Mouse (Mus musculus): ENCODE measurements around the gene Dlx4. TPM values are rescaled to one million over a fixed set of nuclear protein-coding genes. Genes with fewer than 3 reads are reported as not detected.

Dlx4 gene
- total and polyA plus RNA-seq, 3 experiments: 0.04 TPM; not detected in 2

- H3K4me1 ChIP-seq (ENCODE audit: control insufficient read depth, insufficient read depth, low read length): no peaks in the 10 kb centered on the region
- no peak for DNase-seq
- no peaks in the 10 kb centered on the region for H3K27me3 ChIP-seq (ENCODE audit: control insufficient read depth, insufficient read depth, low read length)
- H3K36me3 ChIP-seq (ENCODE audit: control insufficient read depth, insufficient read depth, low read length): no peaks in the 10 kb centered on the region
- no peak overlapping the region for H3K27ac ChIP-seq
- TF ChIP-seq EP300 (IDR thresholded peaks at IDR 0.05; ENCODE audit: insufficient read depth, low read depth, low read length) (no peak), POLR2A (IDR thresholded peaks at IDR 0.05; ENCODE audit: insufficient read depth, low read depth, low read length) (no peak), CTCF (IDR thresholded peaks at IDR 0.05) (no peak)
- no peak overlapping the region for H3K9ac ChIP-seq (ENCODE audit: low read depth, low read length)
- H3K4me3 ChIP-seq: no peak overlapping the region
- intact Hi-C loops (cut with DNase I): no loop called here
- no peaks in the 10 kb centered on the region for H3K79me2 ChIP-seq (replicated peaks; ENCODE audit: control insufficient read depth, insufficient read depth, low read length)
- 77% methylated on average over 5 of the region's 5 CpGs for WGBS
Measured at GRCm38 (mm10) chr11:95165857-95166256, 19.8 kb upstream of the Dlx4 start.

- Histone ChIP-seq H3K9ac (ENCODE audit: low read depth, low read length) (no peak overlapping the region), H3K27ac (no peak overlapping the region), H3K27me3 (ENCODE audit: control insufficient read depth, insufficient read depth, low read length) (no peaks in the 10 kb centered on the region; the same call in 1 of the 2 replicates), H3K4me3 (no peak overlapping the region), H3K36me3 (ENCODE audit: control insufficient read depth, insufficient read depth, low read length) (no peaks in the 10 kb centered on the region), H3K4me1 (ENCODE audit: control insufficient read depth, insufficient read depth, low read length) (no peaks in the 10 kb centered on the region), H3K79me2 (replicated peaks; ENCODE audit: control insufficient read depth, insufficient read depth, low read length) (no peaks in the 10 kb centered on the region)
- intact Hi-C loops (cut with DNase I): no loop called here
- TF ChIP-seq EP300 (IDR thresholded peaks at IDR 0.05; ENCODE audit: insufficient read depth, low read depth, low read length) (no peak), CTCF (IDR thresholded peaks at IDR 0.05) (no peak), POLR2A (IDR thresholded peaks at IDR 0.05; ENCODE audit: insufficient read depth, low read depth, low read length) (no peak)
- WGBS: 63% methylated on average over 4 of the region's 4 CpGs
- no peak for DNase-seq
Measured at GRCm38 (mm10) chr11:95161708-95162107, 15.6 kb upstream of the Dlx4 start.

- no peaks in the 10 kb centered on the region for H3K36me3 ChIP-seq (ENCODE audit: control insufficient read depth, insufficient read depth, low read length)
- no peaks in the 10 kb centered on the region; the same call in 1 of the 2 replicates for H3K27me3 ChIP-seq (ENCODE audit: control insufficient read depth, insufficient read depth, low read length)
- WGBS: 51% methylated on average over 7 of the region's 7 CpGs
- TF ChIP-seq CTCF (IDR thresholded peaks at IDR 0.05) (peak; percentile 41), POLR2A (IDR thresholded peaks at IDR 0.05; ENCODE audit: insufficient read depth, low read depth, low read length) (no peak)
- H3K27ac ChIP-seq: no peak overlapping the region
- H3K79me2 ChIP-seq (replicated peaks; ENCODE audit: control insufficient read depth, insufficient read depth, low read length): no peaks in the 10 kb centered on the region
- no peak overlapping the region for H3K4me3 ChIP-seq
- no peaks in the 10 kb centered on the region for H3K4me1 ChIP-seq (ENCODE audit: control insufficient read depth, insufficient read depth, low read length)
- intact Hi-C loops (cut with DNase I): no loop called here
- no peak overlapping the region for H3K9ac ChIP-seq (ENCODE audit: low read depth, low read length)
- DNase-seq: no peak
Measured at GRCm38 (mm10) chr11:95160693-95161092, 14.6 kb upstream of the Dlx4 start.

GRCm38 (mm10) chr11:95159763-95160371 lies 13.8 kb upstream of the Dlx4 start:
- Histone ChIP-seq H3K4me1 (ENCODE audit: control insufficient read depth, insufficient read depth, low read length) (no peaks in the 10 kb centered on the region), H3K36me3 (ENCODE audit: control insufficient read depth, insufficient read depth, low read length) (no peaks in the 10 kb centered on the region), H3K27ac (no peak overlapping the region), H3K27me3 (ENCODE audit: control insufficient read depth, insufficient read depth, low read length) (no peaks in the 10 kb centered on the region; the same call in 1 of the 2 replicates), H3K9ac (ENCODE audit: low read depth, low read length) (no peak overlapping the region), H3K79me2 (replicated peaks; ENCODE audit: control insufficient read depth, insufficient read depth, low read length) (no peaks in the 10 kb centered on the region), H3K4me3 (no peak overlapping the region)
- intact Hi-C loops (cut with DNase I): no loop called here
- TF ChIP-seq POLR2A (IDR thresholded peaks at IDR 0.05; ENCODE audit: insufficient read depth, low read depth, low read length) (no peak), CTCF (IDR thresholded peaks at IDR 0.05) (no peak), EP300 (IDR thresholded peaks at IDR 0.05; ENCODE audit: insufficient read depth, low read depth, low read length) (no peak)
- WGBS: 80% methylated on average over 8 of the region's 8 CpGs
- DNase-seq: no peak

- H3K27ac ChIP-seq: no peak overlapping the region
- H3K4me1 ChIP-seq (ENCODE audit: control insufficient read depth, insufficient read depth, low read length): no peaks in the 10 kb centered on the region
- WGBS: 72% methylated on average over 5 of the region's 5 CpGs
- H3K9ac ChIP-seq (ENCODE audit: low read depth, low read length): no peak overlapping the region
- intact Hi-C loops (cut with DNase I): no loop called here
- H3K79me2 ChIP-seq (replicated peaks; ENCODE audit: control insufficient read depth, insufficient read depth, low read length): no peaks in the 10 kb centered on the region
- H3K4me3 ChIP-seq: no peak overlapping the region
- H3K36me3 ChIP-seq (ENCODE audit: control insufficient read depth, insufficient read depth, low read length): no peaks in the 10 kb centered on the region
- no peaks in the 10 kb centered on the region; the same call in 1 of the 2 replicates for H3K27me3 ChIP-seq (ENCODE audit: control insufficient read depth, insufficient read depth, low read length)
- DNase-seq: no peak
- TF ChIP-seq POLR2A (IDR thresholded peaks at IDR 0.05; ENCODE audit: insufficient read depth, low read depth, low read length) (no peak), CTCF (IDR thresholded peaks at IDR 0.05) (no peak), EP300 (IDR thresholded peaks at IDR 0.05; ENCODE audit: insufficient read depth, low read depth, low read length) (no peak)
Measured at GRCm38 (mm10) chr11:95157872-95158271, 11.8 kb upstream of the Dlx4 start.

- no peaks in the 10 kb centered on the region for H3K4me1 ChIP-seq (ENCODE audit: control insufficient read depth, insufficient read depth, low read length)
- DNase-seq: no peak
- no peak overlapping the region for H3K4me3 ChIP-seq
- H3K79me2 ChIP-seq (replicated peaks; ENCODE audit: control insufficient read depth, insufficient read depth, low read length): no peaks in the 10 kb centered on the region
- H3K36me3 ChIP-seq (ENCODE audit: control insufficient read depth, insufficient read depth, low read length): no peaks in the 10 kb centered on the region
- 52% methylated on average over 5 of the region's 5 CpGs for WGBS
- H3K27me3 ChIP-seq (ENCODE audit: control insufficient read depth, insufficient read depth, low read length): no peaks in the 10 kb centered on the region; the same call in 1 of the 2 replicates
- TF ChIP-seq CTCF (IDR thresholded peaks at IDR 0.05): no peak
- TF ChIP-seq POLR2A (IDR thresholded peaks at IDR 0.05; ENCODE audit: insufficient read depth, low read depth, low read length): no peak
- no peak for TF ChIP-seq EP300 (IDR thresholded peaks at IDR 0.05; ENCODE audit: insufficient read depth, low read depth, low read length)
- H3K9ac ChIP-seq (ENCODE audit: low read depth, low read length): no peak overlapping the region
- no peak overlapping the region for H3K27ac ChIP-seq
- intact Hi-C loops (cut with DNase I): no loop called here
Measured at GRCm38 (mm10) chr11:95157356-95157755, 11.3 kb upstream of the Dlx4 start.

Data from heart, adult 2 months (tissue).